Mouse (Mus musculus) heart, embryonic 11.5 days (tissue): ENCODE results near the gene Sept10. TPM values are rescaled to one million over a fixed set of nuclear protein-coding genes. Genes with fewer than 3 reads are reported as not detected.
A peak's percentile ranks its signal among the peaks of the same experiment; 100 is the strongest.

ENCODE experiments used
- ATAC-seq: fragments of 200-750 bp; cut with Nextera tagmentation; replicated peaks from 2 replicates; pipeline ENCODE4 v1.8.0; 2017; ENCODE audit warnings: moderate library complexity; ENCODE audit not compliant: insufficient number of reproducible peaks, low FRiP score, low TSS enrichment
- H3K27ac ChIP-seq: fragments of 300-500 bp; sonication (generic); 2 replicates; pipeline ENCODE4 v1.5.1; 2014; ENCODE audit warnings: mild to moderate bottlenecking, low read depth, low read length
- H3K27me3 ChIP-seq: fragments of 300-500 bp; sonication (generic); 2 replicates; pipeline ENCODE4 v1.6.1; 2014; ENCODE audit warnings: mild to moderate bottlenecking, low read length, mixed read lengths; ENCODE audit not compliant: control insufficient read depth, insufficient read depth
- H3K36me3 ChIP-seq: fragments of 300-500 bp; sonication (generic); 2 replicates; pipeline ENCODE4 v1.6.1; 2014; ENCODE audit warnings: mild to moderate bottlenecking, low read length, moderate library complexity, mixed read lengths; ENCODE audit not compliant: control insufficient read depth, insufficient read depth
- H3K4me1 ChIP-seq: fragments of 300-500 bp; sonication (generic); 2 replicates; pipeline ENCODE4 v1.6.1; 2014; ENCODE audit warnings: low read length; ENCODE audit not compliant: control insufficient read depth, insufficient read depth
- H3K4me2 ChIP-seq: fragments of 300-500 bp; sonication (generic); 2 replicates; pipeline ENCODE4 v1.6.1; 2014; ENCODE audit warnings: mild to moderate bottlenecking, moderate library complexity
- H3K4me3 ChIP-seq: fragments of 300-500 bp; sonication (generic); 2 replicates; pipeline ENCODE4 v1.5.1; 2014; ENCODE audit warnings: low read depth, low read length
- H3K9ac ChIP-seq: fragments of 300-500 bp; sonication (generic); 2 replicates; pipeline ENCODE4 v1.6.1; 2014; ENCODE audit warnings: mild to moderate bottlenecking, low read depth, low read length, moderate library complexity
- H3K9me3 ChIP-seq: fragments of 300-500 bp; sonication (generic); replicated peaks from 2 replicates; pipeline ENCODE4 v1.6.1; 2016; ENCODE audit warnings: low read length; ENCODE audit not compliant: control insufficient read depth
- WGBS: fragments of 180-500 bp; shearing (Covaris S2); extraction: QIAGEN DNeasy Blood & Tissue Kit; methylation state at CpG from one replicate; pipeline ENCODE4 v1.1.7; 2014; ENCODE audit not compliant: insufficient replicate concordance; 5-methylcytosine and 5-hydroxymethylcytosine counted together
- polyA plus RNA-seq: library from polyadenylated mRNA; unstranded; fragments of >200 nt; fragmentation: Nextera tagmentation; extraction: Ambion mirVana; gene quantifications from 2 replicates; pipeline ENCODE4 v1.2.1, GENCODE M21; 2014

Sept10 gene
- polyA plus RNA-seq, 1 experiment from 2014 or later = 40.3 TPM

DNA sequence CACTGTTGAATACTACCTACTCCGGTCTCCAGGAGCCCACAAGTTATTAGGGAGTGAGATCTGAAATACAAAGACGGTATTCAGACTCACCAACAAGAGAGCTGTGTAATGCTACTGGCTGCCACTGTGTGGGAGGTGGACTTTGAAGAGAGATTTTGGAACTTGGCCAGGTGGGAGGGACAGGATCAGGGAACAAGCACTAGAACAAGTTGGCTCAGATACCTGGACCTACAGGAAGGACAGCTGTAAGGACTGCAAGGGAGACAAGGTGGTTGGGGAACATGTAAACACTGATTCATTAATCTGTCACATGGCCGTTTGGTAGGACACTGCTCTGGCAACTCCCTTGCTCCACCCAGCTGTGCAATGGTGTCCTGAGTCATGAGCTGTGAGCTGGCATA is 19.5 kb upstream of the Sept10 start:
- no peaks in the 10 kb centered on the region for H3K4me1 ChIP-seq
- H3K4me3 ChIP-seq = no peak overlapping the region
- WGBS = 64% methylated on average over 3 of the region's 3 CpGs
- no peaks in the 10 kb centered on the region for H3K9me3 ChIP-seq
- no peak overlapping the region for H3K9ac ChIP-seq
- H3K36me3 ChIP-seq = no peaks in the 10 kb centered on the region
- H3K27ac ChIP-seq = no peak overlapping the region
- no peak overlapping the region for H3K4me2 ChIP-seq
- no peak for ATAC-seq
- 0 out of 2 replicates have a peak, but pooled peaks cover 2% of the 10 kb centered on the region for H3K27me3 ChIP-seq

DNA sequence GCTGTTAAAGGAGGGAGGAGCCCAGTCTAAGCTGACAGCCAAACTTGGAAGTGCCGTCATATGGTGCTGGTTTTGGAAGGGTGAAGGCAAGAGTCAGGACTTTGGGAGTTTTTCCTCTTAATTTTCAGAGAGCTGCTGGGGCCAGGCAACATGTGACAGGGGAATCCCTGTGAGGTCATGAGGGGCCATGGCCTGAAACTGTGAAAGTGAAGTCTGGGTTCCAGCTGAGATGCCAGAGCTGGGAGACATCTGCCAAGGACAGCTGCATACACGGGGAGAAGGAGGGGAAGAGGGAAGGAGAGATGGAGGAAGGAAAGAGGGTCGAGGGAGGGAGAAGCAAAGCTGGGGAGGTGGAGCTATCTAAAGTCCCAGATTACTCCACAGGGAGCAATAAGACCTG is 16.1 kb upstream of the Sept10 start:
- no peak overlapping the region for H3K4me3 ChIP-seq
- H3K36me3 ChIP-seq = no peaks in the 10 kb centered on the region
- H3K4me2 ChIP-seq = no peak overlapping the region
- no peaks in the 10 kb centered on the region for H3K4me1 ChIP-seq
- ATAC-seq = no peak
- H3K9me3 ChIP-seq = no peaks in the 10 kb centered on the region
- H3K9ac ChIP-seq = no peak overlapping the region
- H3K27me3 ChIP-seq = no peaks in the 10 kb centered on the region
- H3K27ac ChIP-seq = no peak overlapping the region
- WGBS = 32% methylated on average over 3 of the region's 3 CpGs

DNA sequence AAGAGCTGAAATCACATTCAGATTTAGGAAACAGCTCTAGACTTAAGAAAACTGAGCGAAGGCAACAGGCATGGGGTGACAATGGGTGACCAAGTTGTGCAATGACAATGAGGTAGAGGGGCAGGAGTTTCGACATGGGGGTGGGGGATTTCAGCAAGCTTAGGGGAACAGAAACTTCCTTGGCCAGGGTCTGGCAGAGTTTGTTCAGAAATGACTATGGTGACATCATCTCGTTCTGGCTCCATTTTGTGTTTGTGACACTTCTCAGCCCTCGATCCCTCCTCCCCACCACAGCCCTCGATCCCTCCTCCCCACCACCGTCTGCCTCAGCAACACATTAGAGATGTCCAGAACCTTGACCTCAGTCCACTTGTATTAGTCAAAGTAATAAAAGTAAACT is 14.8 kb upstream of the Sept10 start:
- ATAC-seq = no peak
- Histone ChIP-seq H3K4me1 (no peaks in the 10 kb centered on the region), H3K9ac (no peak overlapping the region), H3K4me2 (no peak overlapping the region), H3K27me3 (no peaks in the 10 kb centered on the region), H3K36me3 (no peaks in the 10 kb centered on the region), H3K4me3 (no peak overlapping the region), H3K27ac (no peak overlapping the region), H3K9me3 (no peaks in the 10 kb centered on the region)
- WGBS = 78% methylated on average over 6 of the region's 6 CpGs

DNA sequence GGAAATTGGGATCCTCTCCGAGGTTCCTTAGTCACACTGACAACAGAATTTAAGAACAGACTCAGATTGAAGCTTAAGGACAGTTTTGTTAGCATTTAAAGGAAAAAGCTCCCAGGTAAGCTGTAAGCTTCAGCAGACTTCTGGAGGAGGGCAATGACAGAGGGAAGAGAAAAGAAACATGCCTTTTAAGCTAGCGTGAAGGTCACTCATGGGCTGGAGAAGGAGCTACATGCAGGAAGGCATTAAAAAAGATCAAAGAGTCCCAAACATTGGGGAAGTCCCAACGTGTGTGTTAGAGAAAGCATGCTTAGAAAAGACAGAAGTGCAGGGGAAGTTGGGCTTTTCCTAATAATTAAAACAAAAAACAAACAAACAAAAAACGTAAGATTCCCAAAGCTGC is 14.2 kb upstream of the Sept10 start:
- Histone ChIP-seq H3K4me1 (no peaks in the 10 kb centered on the region), H3K4me3 (no peak overlapping the region), H3K36me3 (no peaks in the 10 kb centered on the region), H3K4me2 (no peak overlapping the region), H3K9ac (no peak overlapping the region), H3K27ac (no peak overlapping the region), H3K27me3 (no peaks in the 10 kb centered on the region), H3K9me3 (no peaks in the 10 kb centered on the region)
- no peak for ATAC-seq
- 64% methylated on average over 4 of the region's 4 CpGs for WGBS

DNA sequence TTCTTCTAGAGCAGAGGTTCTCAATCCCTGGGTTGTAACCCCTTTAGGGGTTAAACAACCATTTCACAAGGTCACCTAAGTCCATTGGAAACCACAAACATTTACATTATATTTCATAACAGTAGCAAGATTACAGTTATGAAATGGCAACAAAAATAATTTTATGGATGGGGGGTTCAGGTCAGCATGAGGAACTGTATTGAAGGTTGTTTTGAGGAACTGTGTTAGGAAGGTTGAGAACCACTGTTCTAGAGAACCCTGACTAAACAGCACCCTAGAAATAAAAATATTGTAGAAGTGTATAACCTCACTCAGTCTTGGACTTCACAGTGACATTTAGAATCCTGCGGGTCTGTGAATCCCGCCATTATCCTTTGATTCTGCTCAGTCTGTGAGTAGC is 13.6 kb upstream of the Sept10 start:
- WGBS = 93% methylated on average over 2 of the region's 2 CpGs
- Histone ChIP-seq H3K4me2 (no peak overlapping the region), H3K9ac (no peak overlapping the region), H3K27me3 (no peaks in the 10 kb centered on the region), H3K36me3 (no peaks in the 10 kb centered on the region), H3K4me1 (no peaks in the 10 kb centered on the region), H3K4me3 (no peak overlapping the region), H3K9me3 (no peaks in the 10 kb centered on the region), H3K27ac (no peak overlapping the region)
- no peak for ATAC-seq

DNA sequence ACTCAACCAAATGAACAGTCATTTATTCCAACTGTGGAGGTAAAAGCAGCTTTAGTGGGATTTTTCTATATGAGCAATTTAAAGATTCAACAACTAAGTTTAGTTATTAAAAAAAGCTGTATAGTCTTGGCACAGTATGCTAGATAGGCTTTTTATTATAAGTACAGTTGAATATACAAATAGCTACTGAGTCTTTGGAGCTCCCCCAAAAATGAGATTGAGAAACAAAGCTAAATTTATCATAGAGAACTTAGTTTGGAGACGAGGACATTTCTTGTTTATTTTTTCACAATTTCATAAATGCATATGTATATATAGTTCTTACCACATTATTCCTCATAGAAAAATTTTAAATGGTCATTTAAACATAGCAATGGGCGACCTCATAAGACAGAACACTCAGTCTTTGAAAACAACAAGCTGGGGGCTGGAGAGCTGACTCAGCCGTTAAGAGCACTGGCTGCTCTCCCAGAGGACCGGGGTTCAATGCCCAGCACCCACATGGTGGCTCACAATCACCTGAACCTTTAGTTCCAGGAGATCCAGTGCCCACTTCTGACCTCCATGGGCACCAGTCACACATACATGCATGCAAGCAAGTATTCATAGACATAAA is 7.7 kb upstream of the Sept10 start:
- WGBS = 72% methylated on average over 4 of the region's 4 CpGs
- Histone ChIP-seq H3K27ac (no peak overlapping the region), H3K9ac (no peak overlapping the region), H3K4me1 (no peaks in the 10 kb centered on the region), H3K27me3 (no peaks in the 10 kb centered on the region), H3K4me3 (no peak overlapping the region), H3K4me2 (no peak overlapping the region), H3K36me3 (no peaks in the 10 kb centered on the region), H3K9me3 (no peaks in the 10 kb centered on the region)
- ATAC-seq = no peak

DNA sequence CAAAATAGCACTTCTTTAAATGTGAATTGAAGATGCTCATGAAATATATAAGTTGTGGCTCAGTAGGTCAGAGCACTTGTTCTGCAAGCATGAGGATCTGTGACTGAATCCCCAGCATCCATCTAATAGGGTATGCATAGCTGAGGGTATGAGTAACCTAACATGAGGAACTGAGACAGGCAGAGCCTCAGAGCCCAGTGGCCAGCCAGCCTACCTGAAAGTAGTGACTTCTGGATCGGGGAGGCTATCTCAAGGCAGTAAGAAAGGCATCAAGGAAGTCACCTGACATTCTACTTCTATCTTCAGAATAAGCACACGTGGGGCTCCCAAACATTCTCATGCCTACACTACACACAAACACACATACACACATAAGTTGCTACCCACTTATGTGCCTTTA is 3.5 kb upstream of the Sept10 start:
- no peak for ATAC-seq
- WGBS = 84% methylated on average over 2 of the region's 2 CpGs
- Histone ChIP-seq H3K9me3 (no peaks in the 10 kb centered on the region), H3K9ac (no peak overlapping the region), H3K27me3 (no peaks in the 10 kb centered on the region), H3K4me3 (no peak overlapping the region), H3K4me2 (no peak overlapping the region), H3K27ac (no peak overlapping the region), H3K4me1 (peaks cover 13% of the 10 kb centered on the region), H3K36me3 (no peaks in the 10 kb centered on the region)

DNA sequence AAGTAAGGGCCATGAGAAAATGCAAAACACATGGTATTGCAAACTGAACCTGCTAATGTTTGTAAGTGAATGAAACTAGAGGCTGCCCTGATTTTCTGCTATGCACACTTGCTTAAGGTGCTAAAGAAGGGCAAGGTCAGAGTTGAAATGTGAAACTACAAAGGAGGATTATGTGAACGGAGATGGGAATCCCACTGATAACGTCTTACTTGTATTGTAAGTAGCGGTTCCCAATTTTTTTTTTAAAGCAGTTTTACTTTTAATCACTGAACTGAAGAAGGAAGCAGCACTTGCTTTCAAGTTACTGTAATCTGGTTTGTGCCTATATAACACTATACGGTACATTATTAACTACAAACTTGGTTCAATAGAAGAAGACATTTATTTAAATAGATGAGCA is 2.2 kb upstream of the Sept10 start:
- Histone ChIP-seq H3K4me2 (peak overlapping the region; percentile 22), H3K27ac (no peak overlapping the region), H3K27me3 (no peaks in the 10 kb centered on the region), H3K4me3 (no peak overlapping the region), H3K36me3 (no peaks in the 10 kb centered on the region), H3K4me1 (peaks cover 15% of the 10 kb centered on the region), H3K9ac (no peak overlapping the region), H3K9me3 (no peaks in the 10 kb centered on the region)
- WGBS = 67% methylated on average over 4 of the region's 4 CpGs
- ATAC-seq = no peak

DNA sequence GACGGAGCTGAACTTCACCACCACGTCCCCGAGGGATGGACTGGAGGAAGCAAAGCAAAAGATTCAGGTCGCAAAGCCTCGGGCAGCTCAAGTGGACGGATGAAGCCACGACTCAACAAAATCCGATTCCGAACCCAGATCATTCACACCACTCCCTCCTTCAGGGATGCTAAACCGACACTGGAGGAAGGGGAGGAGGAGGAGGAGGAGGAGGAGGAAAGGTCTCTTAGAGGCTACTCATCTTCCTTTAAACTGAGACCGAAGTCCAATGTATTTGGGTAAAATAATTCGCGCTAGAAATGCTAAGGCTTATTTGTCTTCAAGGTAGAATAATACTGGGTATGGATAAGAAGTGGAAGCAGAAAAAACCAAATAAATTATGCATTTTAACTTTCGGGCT is 1.7 kb upstream of the Sept10 start:
- H3K27ac ChIP-seq = no peak overlapping the region
- ATAC-seq = no peak
- no peaks in the 10 kb centered on the region for H3K36me3 ChIP-seq
- no peaks in the 10 kb centered on the region for H3K27me3 ChIP-seq
- H3K9ac ChIP-seq = no peak overlapping the region; the same call in 1 of the 2 replicates
- peak overlapping the region; percentile 59 for H3K4me3 ChIP-seq
- no peaks in the 10 kb centered on the region for H3K9me3 ChIP-seq
- H3K4me1 ChIP-seq = peaks cover 16% of the 10 kb centered on the region
- peak overlapping the region; percentile 100 for H3K4me2 ChIP-seq
- 29% methylated on average over 14 of the region's 14 CpGs for WGBS
